Mouse (Mus musculus) megakaryocyte progenitor cell, adult 5-6 weeks (primary cell): ENCODE measurements around the gene Trpd52l3. TPM values are rescaled to one million over a fixed set of nuclear protein-coding genes. Genes with fewer than 3 reads are reported as not detected.
"Not testable (repeated sequence)": the region's sequence is repeated elsewhere in the genome, so short reads cannot be mapped to it uniquely, and the experiment has no call there.

Source experiments
- ATAC-seq: replicated peaks from 2 replicates; pipeline ENCODE4 v1.8.0; 2016; ENCODE audit warnings: mild to moderate bottlenecking, moderate TSS enrichment, inconsistent platforms; ENCODE audit not compliant: poor library complexity
- total RNA-seq, 2 experiments: library from RNA; stranded (forward) in 1 of 2; stranded (reverse) in 1 of 2; fragments of 157-497, 149-512 nt in 1 of 2; fragments of 200-1000 nt in 1 of 2; gene quantifications; 2 replicates each; pipeline versions ENCODE4 v1.2.3 to v1.2.4; 2015 to 2017

Trpd52l3 gene
- total RNA-seq (2015), result not detected in 2 replicates
- total RNA-seq (2017), result not detected in 2 replicates

DNA sequence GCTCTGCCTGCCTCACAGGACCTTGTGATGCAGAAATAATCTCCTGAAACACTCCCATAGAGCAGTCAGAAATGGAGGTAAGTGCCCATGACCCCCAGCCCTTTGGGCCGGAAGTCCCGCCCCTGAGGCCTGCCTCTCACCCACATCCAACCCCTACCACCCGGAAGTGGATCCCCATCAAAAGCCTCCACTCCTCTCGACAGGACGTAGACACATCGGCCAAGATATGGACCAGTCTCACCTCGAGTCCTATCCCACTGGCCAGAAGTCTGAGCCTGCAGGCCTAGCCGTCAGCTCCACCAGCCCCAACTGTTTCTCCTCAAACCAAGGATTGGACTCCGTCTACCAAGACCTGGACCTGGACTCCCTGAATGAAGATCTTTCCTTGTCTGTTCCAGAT, at the start of gene Trpd52l3:
Gene Trpd52l3 (plus strand): TSS at position 170 of the 400 bp plus-strand sequence.
- ATAC-seq, result no peak

DNA sequence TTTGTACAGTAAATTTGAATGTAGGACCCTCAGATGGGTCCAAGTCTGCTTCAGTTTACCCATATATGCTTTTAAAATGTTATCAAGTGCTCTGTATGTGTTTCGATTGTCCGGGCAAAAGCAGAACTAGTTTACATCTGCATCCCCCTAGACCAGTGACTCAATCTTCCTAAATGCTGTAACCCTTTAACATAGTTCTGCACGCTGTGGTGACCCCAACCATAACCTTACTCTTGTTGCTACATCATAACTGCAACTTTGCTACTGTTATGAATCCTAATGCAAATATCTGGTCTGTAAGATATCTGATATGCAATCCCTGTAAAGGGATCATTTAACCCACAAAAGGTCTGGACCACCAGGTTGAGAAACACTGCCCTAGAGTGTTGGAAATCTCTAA, 49.8 kb upstream of the Trpd52l3 start:
- peak; percentile 68 for ATAC-seq

DNA sequence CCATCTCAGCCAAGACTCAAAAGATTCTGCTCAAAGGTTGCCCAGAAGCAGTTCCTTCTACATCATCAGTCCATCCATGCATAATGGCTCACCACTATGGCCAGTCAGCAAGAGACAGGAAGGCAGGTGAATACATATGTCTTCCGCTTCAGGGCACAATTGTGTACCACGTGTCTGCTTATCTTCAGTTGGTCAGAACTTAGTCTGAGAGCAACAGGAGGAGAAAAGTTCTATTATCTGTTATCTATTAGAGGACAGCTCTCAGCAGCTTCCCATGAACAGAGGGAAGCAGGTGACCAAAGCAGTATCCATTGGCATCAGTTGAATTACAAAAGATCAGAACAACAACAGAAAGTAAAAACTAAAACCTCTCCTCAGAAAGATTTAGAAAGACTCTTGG, 48.1 kb upstream of the Trpd52l3 start:
- ATAC-seq, result no peak

DNA sequence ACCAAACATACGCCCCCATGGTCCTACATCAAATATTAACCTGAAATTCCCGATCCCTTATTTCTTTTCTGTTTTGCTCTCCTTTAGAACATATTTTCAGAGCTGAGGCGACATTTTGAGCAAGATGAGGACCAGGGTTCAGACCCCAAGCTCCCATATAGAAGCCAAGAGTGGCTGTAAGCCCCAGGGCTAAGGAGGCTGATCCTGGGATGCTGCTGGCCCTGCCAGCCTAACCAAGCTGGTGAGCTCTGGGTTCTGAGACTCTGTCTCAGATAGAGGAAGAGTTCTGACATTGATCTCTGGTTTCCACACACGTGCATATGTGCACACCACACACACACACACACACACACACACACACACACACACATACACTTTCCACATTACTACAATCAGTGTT, 42.7 kb upstream of the Trpd52l3 start:
- ATAC-seq, result no peak

DNA sequence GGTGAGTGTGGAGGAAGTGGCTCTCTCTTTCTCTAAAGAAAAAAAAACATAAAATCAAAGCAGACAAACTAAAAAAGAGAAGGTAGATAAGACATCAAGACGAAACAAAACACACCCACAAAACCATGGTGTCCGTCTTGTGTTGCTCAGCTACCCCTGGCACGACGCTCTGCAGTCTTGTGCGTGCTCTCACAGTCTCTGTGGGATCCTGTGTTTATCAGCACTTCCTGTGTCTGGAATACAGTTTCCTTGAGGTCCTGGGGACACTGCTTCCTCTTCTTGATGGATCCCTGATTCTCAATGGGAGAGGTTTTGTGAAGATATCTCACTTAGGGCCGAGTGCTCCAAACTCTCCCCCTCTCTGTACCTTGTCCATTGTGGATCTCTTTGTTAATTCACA, 41.7 kb upstream of the Trpd52l3 start:
- ATAC-seq, result no peak

DNA sequence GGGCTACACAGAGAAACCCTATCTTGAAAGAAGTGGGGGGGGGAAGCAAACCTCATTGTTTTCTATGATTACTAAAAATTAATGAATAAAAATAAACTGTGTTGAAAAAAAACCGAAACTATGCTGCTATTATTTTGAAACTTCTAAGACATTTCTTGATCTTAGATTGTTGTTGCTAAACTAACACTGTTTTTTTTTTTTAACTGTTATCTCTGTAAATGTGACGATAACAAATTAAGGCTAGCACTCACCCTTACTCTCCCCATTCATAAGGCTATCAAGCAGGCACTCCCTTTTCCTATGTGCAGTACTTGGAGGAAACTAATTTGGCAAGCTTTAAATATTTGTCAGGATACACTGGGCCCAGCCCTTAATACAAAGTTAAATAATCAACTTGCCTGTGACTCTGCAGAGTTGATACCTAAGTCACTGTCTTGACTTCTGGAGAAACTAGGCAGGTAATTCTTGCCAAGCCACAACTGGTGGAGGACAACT, 39.9 kb upstream of the Trpd52l3 start:
- no peak for ATAC-seq

DNA sequence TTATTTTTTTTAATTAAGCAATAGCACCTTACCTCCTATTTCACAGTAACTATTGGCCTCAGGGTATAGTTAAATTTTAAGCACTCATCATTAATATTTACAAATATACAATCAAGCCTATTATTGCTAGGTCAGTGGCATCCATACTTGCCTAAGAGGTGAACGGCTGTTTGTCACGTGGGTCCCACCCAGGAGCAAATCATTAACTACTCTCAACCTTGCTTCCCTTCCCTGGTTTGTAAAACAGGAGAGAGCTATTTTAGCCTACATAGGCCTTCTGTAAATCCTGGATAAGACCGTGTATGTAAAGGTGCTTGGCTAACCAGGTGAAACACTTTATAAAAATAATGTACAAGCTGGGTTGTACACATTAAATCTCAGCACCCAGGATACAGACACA, 35.6 kb upstream of the Trpd52l3 start:
- no peak for ATAC-seq

DNA sequence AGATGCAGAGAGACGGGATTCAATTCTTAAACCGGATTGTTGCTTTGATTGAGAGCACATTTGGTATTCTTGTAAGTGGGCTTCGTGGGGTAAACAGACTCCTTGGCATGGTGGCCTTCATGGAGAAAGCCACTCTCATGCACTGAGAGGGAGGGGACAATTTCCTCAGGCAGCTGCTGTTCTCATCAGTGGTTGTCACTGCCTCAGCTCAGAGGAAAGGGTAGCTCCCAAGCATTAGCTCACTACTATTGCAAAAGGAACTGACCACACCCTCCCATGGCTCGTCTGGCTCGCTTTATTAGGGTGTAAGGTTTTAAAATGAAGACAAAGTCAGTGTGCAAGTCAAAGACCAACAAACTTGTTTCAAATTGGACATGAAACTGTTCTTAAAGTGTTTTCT, 30.2 kb upstream of the Trpd52l3 start:
- no peak for ATAC-seq

DNA sequence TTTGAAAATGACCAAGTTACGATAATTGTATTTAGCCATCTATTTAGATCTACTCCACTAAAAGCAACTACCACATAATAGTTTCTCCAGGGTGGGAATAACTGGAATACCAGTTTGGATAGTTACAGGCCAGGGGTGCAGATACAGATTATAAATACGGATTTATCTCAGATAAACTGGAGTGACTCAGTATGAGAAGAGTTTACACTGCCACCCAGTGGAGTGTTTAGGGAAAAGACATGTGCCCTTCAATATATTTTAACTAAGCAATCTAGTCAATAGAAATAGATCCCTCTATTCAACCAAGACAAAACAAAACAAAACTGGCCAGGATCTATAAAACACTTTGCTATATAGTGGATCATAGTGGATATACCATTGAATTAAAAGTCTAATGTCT, 24.7 kb upstream of the Trpd52l3 start:
- ATAC-seq, result 0 out of 2 replicates have a peak, but pooled peaks have one; percentile 48

DNA sequence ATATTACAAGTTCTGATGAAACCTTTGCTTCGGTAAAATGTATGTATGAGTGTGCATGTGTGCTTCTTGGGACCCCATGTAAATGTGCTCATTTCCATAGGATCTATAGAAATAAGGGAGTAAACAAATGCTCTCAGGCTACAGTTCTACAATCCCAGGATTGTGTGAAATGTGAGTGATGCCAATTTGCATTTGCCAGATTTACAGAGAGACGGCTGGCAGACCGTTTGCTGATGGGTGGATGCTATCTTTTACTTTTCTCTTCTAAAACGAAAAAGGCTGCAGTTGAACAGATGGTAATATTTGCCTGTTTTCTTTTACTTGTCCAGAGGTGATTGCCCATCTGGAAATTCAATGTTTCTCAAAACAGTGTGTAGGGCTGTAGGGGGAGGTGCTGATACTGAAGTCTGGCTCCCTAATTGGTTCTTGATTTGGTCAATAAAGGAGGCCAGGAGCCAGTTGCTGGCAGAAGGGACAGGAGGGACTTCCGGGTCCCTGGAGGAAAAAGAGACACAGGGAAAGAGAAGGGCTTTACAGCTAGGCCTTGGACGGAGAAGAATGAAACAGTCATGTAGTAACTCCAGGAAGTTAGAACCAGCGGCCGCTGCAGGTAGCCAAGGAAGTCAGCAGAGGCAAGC, 24.0 kb upstream of the Trpd52l3 start:
- no peak for ATAC-seq

DNA sequence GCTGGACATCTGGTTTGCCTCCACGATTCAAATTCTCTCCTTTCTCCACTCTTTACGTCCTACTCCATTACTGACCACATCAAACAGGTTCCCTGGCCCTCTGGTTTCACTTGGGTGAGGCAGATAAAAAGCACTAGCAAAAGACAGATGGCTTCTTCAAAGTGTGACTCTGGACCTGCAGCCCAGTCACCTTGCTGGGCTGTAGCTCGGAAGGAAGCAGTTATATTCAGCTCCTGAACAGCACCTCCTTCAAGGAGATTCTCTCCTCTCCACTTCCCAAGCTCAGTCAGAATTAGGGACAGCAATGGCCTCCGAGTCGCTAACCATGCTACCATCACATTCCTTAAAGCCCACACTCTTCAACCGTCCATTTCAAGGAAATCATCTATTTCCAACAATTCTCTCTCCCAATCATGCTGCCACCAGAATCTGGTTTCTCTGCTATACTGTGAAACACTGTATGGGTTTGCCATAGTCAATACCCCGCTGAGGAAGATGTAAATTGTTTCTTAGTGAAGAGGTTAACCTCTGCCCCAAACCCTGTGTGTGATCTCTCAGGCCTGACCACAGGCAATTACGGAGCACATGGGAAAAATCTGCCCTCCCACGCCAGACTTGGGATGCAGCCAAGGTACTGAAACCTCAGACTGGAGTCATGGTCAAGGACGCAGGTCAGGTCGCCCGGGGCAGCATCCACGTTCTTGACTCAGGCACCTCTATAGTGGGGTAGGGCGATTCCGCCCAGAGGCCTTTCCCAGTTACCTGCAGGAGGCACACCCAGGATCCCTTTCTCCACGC, 19.2 kb upstream of the Trpd52l3 start:
- ATAC-seq, result no peak

DNA sequence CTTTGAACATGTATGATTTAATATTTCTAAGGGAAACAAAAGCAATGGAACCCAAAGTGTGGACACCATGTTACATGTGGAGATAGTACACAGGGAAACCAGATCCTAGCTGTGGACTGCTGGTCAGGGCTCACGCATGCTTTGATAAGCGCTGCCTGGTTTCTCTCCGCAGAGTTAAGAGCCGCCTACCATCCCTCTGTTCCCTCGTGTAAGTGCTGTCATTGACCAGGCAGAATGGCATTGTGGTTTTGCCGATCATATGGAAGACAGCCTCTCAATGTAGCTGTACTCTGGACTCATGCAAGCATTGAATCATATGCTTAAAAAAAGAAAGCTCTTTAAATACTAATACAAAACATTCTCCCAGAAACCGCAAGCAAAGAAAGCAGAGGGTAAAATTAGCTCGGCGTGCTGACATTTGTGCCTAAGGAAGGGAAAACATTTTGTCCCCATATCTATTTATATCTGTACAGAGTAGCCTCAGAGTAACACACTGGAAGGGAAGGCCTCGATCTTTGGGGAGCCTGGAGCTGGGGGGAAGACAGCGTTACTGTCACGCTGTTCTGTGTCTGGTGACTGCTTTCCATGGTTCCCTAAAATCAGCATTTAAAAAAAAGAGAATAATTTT, 17.0 kb upstream of the Trpd52l3 start:
- no peak for ATAC-seq

DNA sequence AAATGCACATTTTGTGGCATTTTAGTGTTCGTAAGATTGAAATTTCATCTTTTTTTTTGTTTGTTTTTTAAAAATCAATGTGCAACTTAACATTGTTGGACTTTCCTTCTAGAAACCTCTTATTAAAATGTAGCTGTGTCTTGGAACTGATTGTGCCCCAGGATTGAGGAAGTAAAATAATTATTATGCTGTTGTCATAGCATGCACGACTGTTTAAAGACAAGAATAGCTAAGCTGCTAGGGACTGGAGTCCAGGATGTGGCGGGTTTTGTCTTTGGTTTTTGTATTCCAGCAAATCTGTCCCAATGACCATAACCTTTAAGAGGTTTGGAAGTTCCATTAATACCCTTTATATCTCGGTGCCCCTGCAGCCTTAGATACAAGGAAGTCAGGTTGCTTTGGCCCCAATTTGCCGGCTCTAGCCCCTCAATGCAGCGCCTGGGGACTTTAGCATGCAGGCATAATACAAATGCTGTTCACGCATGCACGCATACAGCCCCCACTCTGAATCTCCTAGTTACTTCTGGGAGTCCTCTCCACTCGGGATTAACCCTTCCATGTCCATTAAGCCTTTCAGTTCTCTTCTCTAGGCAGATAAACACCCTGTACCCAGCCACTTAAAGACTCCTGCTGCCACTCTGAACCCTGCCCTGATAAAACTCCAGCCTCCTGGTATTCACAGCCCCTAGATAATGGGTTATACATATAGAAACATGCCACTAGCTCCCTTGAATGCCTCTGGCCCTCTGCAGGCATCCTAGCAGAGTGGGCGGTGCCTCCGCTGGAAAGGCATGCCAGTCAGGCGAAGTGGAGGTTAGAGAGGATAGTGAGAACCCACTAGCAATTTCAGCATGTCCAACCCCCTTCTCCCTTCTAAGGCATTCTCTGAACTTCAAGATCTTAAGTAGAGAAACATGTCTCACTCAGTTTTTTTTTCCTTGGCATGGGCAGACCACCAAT, 2.9 kb upstream of the Trpd52l3 start:
- ATAC-seq, result no peak

DNA sequence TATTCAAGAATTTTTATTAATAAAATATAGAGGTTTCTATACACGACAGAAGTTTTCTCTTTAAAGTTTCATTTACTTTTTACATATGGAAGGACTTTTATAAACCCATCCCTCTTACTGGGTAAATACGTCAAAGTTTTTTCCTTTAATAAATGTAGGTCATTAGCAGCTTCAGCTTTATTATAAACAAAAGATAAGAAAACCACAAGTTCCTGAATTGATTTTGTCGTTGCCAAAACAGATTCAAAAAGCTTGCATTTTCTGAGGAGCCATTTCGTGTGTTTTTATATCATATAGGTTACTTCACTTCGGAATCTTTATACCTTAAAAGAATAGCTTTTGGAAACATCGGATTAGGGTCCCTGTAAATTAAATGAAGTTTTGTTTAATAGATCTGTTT, 2.0 kb upstream of the Trpd52l3 start:
- ATAC-seq, result no peak

DNA sequence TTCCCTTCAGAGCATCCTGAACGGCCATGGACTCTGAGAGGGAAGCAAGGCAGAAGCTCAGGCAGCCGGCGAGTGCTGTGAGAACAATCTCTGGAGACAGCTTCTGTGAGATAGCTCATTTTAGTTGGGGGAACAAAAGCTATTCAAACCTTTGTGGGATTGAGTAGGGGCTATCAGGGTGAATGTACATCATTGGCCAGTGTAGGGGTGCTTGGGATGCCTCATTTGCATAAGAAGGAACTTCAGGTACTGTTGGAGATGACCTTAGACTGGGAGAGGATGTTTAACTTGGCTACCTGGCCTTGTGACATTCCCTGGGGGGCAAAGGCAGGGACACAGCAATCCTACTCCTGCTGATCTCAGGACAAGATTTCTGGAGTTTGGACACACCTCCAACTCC, 2.8 kb downstream of the Trpd52l3 start:
- no peak for ATAC-seq

DNA sequence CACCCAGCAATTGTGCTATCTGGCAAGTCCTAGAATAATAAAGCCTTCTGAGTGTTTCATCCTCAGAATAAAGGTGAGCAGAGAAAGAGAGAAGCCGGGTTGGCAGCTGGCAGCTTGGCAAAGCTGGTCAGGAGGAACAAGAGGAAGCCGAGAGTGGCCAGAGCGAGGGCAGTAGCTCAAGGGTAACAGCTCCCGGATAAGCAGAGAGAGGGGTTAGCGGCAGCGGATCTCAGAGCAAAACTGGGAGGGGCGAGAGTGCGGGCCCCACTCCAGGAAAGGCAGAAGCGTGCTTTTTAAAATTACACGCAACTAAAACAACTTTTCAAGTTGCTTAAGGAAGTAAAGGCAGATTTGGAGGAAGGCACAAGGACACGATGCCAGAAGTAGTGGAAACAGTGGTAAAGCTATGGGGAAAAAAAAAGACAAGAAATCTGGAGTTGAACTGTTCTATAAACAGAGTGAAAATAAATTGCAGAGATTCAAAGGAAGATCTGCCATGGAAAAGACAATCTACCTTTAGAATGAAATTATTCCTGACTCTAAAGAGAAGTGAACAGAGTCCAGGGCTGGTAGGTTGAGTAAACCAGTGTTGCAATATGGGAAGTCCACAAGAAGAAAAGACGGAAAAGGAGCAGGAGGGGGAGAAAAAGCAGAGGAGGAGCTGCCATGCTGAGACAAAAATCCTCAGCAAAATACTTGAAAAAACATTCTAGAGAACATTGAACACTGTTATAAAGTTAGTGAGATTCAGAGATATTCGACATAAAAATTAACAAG, 7.1 kb downstream of the Trpd52l3 start:
- ATAC-seq, result peak; percentile 58

DNA sequence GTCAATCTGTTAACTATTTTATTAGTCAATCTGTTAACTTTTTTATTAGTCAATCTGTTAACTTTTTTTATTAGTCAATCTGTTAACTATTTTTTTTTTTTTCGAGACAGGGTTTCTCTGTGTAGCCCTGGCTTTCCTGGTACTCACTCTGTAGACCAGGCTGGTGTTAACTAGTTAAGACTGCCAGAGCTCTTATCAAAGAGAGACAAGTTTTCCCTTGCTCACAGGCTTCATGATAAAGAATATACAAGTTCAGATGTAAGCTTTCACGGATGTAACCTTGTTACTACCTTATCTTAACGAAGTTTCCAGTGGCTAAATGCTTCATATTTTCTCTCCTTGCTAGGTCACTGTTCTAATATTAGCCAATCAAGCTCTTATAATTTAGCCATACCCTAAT, 10.7 kb downstream of the Trpd52l3 start:
- 0 out of 2 replicates have a peak, but pooled peaks have one; percentile 17 for ATAC-seq

DNA sequence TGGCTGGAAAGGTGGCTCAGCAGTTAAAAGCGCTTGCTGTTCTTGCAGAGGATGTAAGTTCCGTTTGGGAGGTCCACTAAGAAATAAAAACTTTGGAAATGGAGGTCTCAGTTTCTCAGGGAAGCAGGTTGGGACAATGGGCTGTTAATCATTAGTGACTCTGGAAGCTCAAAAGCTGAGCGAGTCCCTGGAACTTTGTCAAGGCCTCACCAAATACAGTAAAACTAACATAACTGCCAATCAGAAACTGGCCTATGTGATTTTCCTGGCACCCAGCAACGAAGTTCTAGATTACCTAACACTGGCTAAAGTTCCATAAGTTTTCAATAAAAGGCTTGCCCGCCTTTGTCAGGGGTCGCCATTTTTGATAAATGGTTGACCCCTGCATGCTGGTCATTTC, 12.6 kb downstream of the Trpd52l3 start:
- no peak for ATAC-seq

DNA sequence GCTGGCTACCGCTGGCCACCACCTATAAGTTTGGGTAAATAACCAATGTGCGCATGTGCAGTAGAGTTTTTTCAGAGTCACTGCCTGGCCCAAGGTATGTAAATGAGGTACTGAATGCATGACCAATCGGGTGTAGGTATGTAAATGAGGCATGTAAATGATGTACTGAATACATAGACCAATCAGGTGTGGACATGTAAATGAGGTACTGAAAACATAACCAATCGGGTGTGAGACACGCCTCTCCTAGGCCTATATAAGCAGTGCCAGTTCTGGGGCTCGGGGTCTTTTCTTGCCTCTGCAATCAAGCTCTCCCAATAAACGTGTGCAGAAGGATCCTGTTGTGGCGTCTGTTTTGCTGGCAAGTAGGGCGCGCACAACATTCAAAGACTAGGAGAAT, 19.8 kb downstream of the Trpd52l3 start:
- ATAC-seq, result not testable (repeated sequence)
